Mouse (Mus musculus) frontal cortex, adult 2 months (tissue): ENCODE measurements at regions not wholly inside any gene's neighbourhood (a gene's known extent, or its start where the extent isn't known, plus 50 kb on each side); places are given as distances from the start of the nearest gene placed in this dataset.

Experiments
- DNase-seq, 2 experiments: peaks; one replicate each; pipeline ENCODE4 v3.0.0; 2022; ENCODE audit warnings: low spot score in 1 of 2; ENCODE audit errors: extremely low spot score in 1 of 2

DNA sequence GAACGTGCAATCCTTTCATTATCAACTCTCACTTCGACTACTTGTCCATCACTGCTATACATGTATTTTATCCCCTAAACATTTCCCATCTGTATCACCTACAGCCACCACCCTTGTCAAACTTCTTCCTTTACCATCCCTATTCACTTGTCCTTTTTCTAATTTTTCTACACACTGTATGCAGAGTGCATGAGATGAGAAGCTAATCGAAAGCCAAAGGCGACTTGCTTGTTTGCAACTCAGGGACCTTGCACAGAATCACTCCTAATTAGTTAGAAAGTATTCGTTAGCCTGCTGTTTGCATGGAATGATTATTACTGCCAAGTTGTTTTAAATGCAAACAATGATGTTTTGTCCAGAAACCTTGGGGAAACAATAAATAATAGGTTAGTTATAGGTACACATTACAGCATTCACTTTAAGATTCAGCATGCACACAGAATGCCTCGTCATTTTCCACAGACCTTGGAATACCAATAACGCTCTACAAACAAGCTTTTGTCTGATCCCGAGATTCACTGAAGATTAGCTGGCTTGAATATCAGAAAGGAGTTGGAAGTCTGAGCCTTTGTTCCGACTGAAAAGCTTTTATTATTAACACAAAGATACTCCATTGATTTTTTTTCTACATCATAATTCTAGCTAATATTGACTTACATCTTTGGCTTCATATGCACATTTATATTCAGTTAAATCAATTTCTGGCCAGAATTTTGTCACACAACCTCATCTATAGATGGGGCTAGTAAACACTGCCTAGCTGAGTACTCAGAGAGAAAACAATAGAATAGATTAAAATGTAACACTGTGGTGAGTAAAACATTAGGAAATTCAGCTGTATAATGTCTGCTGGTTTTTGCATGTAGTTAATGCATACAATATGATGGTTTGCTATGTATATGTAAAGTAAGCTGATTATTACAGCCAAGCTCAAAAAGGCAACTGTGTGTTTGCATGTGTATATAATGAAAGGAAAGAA is 130.4 kb upstream of the Cxadr start:
- no peak for DNase-seq

DNA sequence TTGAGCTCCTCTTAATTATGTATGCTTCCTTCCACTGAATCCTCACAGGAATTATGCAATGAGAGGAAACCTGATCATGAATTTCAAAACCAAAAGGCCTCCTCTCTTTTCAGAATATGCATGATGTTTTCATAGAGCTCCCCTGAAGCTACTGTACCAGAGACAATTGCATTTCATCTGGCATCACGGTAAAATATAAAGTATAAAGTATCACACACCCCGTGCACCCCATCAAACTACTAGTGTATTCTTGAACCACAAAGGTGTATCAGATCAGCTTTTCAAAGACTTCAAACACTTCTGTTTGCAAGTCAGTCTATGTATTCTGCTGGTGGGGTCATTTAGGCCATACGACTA is 144.4 kb upstream of the Cxadr start:
- no peak for DNase-seq

DNA sequence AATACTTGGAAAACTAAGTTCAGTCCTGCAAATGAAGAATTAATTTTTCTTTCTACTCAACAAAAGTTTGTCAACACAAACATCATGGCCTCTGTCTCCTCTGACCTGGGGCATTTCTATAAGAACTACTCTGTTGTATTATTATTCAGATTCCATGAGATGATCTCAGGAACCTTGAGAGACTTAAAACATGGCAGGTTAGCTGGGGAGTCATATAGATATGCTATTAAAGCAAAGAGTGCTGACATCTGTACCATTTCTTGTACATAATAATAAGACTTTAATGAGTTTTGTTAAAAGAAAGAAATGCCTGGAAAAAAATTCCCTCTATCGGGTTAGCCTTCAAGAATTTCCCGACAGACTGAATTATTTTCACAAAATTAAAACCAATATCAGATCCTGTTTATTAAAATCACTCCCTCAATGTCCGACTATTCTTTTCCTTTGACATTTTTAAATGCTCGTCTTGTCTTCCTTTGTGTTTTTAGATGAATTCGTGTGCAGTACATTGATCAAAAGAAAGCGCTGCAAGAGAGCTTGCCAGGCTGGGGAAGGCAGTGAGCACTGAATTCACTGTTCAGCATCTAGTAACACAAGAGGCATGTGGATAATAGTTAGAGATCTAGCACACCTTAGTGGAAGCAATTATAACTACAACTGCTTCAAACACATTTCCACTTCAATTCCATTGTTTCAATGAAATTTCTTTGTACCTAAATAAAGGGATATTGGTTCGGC is 145.0 kb upstream of the Cxadr start:
- peak; percentile 33 to 83 for DNase-seq

DNA sequence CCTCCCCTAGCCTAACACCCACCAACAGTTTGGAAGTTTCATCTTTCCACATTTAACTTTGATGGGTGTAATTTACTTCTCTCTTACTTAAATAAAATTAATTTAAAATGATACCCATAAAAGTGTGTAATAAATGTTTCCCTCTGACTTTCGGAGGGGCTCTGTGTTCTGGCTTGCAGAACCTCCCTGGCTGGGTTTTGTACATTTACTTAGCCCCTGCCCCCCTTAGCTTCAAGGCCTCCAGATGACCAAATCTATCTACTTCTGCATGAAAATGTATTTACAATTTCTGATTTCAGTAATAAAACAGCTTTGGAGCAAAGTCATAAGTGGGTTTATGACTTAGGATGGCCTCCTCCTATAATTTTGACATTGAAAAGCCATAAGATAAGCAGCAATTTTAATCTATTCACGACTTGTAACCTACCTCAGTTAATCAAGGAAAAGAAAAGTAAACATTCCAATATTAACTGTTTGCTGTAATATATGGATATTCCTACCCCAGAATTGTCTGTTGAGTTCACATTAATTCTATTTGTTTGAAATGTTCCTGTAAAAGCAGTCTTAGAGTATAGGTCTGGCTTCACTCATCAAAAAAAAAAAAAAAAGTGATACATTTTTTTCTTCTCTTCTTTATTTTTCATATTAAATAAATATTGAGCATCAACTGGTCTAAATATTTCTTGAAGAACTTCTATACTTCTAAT is 147.2 kb upstream of the Cxadr start:
- no peak for DNase-seq

DNA sequence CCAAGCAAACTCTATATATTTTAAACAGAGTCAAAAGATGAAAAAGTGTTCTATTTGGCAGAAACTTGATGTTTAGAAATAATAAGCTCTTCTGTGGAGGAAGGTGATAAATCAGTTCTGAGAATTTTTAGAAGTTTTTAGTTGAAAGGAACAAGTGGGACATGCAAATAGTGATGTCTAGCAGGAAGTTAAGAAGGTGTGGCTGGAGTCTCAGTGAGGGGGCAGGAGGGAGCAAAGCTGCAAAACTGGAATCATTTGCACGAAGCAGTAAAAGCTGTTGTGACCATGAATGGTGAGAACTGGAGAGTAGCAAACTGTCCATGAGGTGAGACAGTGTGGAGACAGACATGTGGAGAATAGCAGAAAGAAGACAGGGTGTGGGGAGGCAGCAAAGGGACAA is 157.1 kb upstream of the Cxadr start:
- peak; percentile 52 to 53 for DNase-seq

DNA sequence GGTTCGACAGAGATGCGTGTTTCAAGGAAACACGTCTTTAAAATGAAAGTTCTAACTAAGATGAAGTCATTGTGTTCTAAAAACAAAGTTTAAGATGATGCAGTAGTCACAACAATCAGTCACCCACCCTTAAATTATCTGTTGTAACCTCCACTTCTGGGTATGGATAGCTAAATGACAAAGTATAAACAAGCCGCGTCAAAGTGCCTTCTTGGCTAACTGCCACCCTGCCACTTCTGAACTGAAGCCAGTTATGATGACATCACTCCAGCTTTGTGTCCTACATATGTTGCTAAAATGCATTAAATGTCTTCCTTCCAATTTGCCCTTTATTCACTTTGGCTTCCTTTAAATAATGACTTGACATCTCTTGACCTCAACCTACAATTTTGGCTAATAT is 165.8 kb upstream of the Cxadr start:
- peak in 1 of 2 experiments; percentile 13 for DNase-seq

DNA sequence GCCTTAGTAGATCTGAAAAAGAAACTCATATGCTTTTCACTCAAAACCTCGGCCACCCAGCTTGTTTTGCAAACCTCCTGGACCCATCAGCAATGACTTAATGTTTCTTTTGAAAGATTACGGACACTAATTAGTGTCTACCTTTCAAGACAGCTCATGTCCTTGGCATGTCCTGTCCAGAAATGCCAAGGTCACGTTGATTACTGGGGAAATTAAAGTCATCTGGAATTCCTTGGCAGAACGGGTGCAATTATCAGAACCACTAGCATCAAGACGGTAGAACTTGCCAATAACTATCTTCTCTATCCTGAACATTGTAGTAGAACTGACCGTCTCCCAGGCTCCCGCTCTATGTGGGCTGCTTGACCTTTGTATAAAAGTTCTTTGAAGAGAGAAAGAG is 166.8 kb upstream of the Cxadr start:
- no peak for DNase-seq

DNA sequence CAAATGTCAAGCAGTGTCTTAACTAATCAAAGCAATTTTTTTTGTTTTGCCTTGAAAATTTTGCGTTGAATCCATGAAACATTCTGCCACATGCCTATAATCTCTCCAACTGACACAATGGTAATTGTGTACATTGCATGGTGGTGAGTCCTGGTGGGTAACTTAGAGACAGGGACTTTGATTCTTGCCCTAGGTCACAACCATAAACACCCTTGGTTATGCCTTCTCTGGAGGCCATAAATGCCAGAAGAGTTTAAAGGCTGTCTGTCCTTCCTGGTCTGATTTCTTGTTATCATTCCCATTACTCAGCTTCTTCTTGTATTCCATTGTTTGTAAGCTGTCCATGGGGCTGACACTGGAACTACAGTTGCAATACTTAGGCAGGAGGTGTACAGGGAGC is 179.6 kb upstream of the Cxadr start:
- DNase-seq: no peak

DNA sequence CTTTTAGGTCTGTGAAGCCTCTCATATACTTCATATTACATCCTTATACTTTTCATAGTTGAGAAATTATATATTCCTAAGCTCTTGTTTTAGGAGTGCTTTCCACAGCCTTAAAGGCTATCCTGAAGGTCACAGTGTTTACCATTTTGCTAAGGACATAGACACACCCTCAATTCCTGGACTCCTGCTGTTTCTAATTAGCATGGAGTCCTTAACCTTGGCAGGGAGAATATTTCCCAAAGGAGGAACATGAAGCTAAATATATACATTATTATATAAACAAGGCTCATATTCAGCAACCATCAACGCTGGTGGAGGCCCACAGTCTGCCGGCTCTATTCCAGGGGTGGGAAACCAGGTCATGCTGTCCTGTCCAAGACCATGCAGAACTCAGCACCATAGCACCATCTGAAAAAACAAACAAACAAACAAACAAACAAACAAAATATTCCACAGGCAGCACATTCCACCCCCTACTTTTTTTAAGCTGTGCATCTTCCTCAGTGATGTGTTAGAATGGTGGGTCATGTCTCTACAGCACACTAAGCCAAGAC is 180.9 kb upstream of the Cxadr start:
- no peak for DNase-seq

DNA sequence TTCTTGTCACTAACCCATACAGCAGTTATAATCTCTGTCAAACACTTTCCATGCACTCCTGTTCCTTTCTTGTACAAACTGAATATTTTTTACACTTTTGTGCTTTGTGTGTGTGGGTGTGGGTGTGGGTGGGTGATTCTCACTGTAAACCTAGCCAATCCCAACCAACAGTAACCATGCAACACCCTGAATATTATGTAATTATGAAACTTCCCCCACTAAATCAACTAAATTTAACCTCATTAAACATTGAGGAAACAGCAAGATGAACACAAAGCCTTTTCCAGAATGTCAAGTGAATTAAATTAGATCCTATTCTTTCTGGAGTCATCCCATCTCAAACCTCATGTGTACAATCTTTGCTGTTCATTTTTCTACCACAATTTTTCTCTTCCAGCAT is 197.0 kb upstream of the Cxadr start:
- peak; percentile 15 to 41 for DNase-seq

DNA sequence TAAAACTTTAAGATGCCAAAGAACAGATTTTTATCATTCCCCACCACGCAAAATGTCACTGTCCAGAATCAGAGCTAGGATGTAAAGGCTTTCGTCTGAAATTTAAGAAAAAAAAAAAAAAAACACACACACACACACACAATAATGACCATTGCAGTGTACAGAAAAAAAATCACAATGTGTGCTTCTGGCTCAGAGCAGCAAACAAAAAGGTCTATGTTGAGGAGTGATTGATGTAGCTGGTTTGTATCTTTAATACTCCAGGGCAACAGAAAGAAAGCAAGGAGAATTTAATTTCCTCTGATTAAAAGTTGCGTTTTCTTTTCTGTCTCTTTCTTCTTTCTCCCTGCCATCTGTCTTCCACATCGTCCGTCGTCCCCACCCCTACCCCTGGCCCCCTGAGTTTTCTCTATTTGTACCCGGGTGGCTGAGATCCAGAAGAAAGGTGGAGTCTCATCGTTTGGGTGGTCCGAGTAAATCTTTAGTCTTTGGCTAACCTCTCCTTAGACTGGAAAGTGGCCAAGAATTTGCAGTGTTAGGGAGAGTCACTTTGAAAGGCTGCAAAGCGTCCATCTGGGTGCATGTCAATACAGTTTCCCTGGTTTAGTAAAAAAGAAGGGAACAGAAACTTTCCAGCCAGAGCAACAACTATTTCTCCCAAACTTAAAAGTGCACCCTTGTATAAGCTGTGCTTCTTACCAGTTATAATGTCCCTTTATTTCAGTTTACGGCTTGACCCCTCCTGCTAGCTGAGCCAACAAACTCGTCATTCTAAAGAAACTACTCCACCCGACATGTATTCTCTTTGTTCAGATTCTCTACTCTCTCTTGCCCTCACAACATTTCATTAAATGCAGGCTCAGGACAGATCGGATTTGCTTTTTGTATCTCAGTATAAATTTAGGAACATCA is 199.6 kb upstream of the Cxadr start:
- no peak for DNase-seq

DNA sequence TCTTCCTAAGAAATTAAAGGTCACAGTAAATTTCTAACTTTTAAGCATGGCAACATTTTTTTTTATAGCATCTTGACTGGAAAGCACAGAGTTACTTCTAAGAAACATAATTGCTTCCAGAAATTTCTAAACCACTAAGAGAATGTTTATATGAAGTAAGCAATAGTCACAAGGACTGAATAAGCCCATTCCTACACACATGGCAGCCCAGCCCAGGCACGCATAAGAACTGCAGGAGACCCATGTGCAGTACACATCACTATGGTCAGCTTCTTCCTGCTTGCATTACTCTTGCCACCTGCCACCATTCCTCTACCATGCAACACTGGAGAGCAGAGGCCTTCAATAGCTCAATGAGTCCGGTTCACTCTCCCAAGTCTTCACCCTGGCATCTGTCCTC is 201.4 kb upstream of the Cxadr start:
- DNase-seq: no peak

DNA sequence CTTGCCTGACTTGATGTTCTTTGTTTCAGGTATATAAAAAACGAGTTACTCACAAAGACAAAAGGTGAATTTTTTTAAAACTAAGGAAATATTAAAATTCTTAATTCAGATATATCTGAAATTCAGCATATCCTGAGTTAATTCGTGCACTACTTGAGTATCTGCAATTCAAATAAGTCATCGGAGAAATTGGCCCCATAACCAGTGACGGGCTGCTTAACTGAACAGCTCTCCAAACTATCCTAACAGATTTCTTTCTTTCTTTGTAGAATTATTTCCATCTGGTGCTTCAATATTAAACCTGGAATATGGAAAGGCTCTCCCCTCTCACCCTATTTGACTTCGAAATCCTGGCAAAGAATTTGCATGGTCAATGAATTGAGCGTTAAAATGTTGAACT is 202.2 kb upstream of the Cxadr start:
- no peak for DNase-seq

DNA sequence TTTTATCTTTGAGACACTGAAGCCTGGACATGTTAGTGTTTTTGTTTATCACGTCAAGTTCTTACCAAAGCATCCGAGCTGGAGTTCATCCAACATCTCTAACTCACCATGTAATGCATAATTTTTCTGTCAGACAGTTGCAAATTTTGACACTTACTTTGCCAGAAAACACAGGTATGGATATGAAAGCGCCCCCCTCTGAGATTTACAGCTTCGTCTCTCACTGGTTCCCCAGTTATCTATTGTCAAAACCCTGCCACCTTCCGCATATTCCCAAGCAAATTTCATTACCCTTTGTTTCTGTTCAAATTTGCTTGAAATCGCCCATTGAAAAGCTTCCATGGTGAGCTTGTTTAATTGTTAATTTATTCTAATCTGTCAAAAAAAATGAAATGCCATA is 202.7 kb upstream of the Cxadr start:
- DNase-seq: no peak

DNA sequence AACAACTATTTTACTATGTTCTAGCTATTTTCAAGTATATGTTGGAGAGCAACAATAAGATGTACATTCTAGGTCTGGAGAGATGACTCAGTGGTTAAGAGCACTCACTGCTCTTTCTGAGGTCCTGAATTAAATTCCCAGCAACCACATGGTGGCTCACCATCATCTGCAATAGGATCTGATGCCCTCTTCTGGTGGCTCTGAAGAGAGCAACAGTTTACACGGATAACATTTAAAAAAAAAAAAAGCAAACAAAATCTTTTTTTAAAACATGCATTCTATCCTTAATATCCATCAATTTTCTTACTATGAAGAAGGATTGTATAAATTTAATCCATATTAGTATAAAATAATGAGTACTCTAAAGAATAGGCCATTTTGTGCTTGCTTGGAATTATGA is 204.7 kb upstream of the Cxadr start:
- no peak for DNase-seq

DNA sequence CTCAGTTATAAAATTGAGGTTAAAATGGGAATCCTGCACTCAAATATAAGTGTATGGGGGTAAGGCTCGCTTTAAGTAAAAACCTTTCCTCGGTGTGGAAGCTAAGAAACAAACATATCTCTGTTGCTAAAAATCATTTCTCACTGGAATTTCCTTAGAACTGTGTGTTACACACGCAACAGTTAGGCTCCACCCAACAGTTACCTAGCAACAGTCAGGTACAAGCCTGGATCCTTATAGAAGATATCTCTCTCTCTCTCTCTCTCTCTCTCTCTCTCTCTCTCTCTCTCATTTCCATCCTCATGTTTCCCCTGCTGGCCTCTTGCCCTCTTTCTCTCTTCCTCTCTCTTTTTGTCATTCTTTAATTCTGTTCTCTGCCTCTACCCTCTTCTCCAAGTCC is 211.1 kb upstream of the Cxadr start:
- DNase-seq: no peak

DNA sequence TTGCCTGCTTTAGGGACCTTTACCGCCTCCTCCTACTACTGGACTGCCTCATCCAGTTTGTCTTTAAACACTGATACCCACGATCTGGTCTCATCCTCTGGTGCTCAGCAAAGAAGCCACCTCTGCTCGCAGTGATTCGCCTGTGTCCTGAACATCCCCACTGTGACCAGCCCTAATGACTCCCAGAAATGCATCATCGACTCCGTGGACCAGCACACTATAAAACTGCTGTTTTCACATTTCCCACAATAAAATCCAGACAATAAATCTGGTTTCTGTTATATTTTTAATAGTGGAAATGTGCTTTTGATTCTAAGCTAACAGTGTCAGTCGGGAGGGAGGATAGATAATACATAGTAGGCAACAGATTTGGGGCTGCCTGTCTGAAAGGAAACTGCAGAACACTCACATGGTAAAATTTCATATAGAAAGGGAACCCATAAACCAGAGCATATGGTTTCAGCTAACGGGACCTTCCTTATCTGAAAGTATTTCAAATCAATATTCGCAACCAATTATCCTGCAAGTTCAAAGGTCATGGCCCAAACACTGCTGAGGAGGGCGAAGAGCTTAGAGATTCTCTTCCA is 233.7 kb upstream of the Cxadr start:
- DNase-seq: no peak

DNA sequence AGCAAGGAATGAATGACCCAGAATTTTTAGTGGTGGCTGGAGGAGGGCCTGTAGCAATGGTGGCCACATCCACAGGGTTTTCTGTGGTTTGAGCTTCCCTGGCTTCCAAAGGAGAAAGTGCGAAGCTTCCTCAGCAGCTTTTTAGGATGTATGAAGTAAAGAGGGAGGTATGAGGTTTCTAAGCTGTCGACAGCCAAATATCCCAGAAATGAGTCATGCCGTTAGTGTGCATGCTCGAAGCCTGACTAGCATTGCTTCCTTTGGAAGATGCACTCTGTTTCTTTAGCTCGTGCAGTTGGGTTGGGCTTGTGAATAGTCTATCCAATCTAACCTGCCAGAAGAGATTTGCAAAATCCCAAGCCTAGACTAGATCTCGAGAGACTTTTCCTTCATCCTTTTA is 240.8 kb upstream of the Cxadr start:
- no peak for DNase-seq

DNA sequence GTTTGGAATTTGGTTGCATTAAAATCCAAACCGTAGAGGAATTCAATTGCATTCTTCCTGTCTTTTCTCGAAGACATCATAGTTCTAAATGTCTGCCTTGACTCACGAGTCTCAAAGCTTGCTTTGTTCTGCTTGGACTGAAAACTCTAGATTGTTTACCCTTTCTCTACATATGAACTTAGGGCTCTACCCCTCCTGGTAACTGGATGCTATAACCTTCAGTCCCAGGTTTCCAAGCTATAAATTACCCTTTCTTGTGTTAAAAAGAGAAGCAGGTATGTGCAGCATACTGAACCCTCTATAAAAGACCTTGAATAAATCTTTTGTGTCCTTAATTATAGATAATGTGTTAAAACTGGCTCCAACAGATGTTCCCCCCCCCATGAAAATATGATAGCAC is 243.7 kb upstream of the Cxadr start:
- DNase-seq: no peak

DNA sequence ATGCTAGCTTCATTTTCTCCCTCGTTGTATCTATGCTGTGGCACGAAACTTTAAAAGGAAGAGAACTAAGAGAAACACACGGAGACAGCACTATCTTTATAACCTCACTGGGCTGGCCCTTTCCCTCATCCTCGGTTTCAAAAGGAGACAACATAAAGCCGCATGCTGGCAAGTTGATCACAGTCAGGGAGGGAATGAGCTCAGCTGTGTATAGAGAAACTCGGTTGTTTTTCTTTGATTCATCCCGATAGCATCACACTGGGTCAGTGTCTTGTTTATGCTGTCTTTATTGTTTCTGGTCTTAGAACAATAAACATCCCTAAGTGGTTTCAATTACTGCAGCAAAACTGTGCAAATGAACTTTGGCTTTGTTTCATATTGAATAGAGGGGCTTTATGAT is 249.2 kb upstream of the Cxadr start:
- no peak for DNase-seq
